Mouse (Mus musculus): ENCODE measurements at regions not wholly inside any gene's neighbourhood (a gene's known extent, or its start where the extent isn't known, plus 50 kb on each side); places are given as distances from the start of the nearest gene placed in this dataset.

DNA sequence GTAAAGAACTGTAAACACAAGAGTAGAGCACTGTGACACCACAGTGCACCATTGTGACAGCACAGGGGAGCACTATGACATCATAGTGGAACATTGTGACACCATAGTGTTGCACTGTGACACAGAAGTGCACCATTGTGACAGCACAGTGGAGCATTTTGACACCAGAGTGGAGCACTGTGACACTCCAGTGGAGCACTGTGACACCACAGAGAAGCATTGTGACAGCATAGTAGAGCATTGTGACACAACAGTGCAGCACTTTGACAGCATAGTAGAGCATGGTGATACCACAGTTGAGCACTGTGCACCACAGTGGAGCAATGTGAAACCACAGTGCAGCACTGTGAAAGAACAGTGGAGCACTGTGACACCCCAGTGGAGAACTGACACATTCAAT lies 2750.4 kb upstream of the Gm8797 start:
- Histone ChIP-seq H3K27me3 (ENCODE audit: control insufficient read depth, insufficient read depth, low read length, poor library complexity, severe bottlenecking) (no peaks in the 10 kb centered on the region), H3K36me3 (ENCODE audit: control insufficient read depth, insufficient read depth, low read length, poor library complexity, severe bottlenecking) (no peaks in the 10 kb centered on the region)
- DNase-seq (ENCODE audit: low read depth, low spot score): peak; percentile 54

DNA sequence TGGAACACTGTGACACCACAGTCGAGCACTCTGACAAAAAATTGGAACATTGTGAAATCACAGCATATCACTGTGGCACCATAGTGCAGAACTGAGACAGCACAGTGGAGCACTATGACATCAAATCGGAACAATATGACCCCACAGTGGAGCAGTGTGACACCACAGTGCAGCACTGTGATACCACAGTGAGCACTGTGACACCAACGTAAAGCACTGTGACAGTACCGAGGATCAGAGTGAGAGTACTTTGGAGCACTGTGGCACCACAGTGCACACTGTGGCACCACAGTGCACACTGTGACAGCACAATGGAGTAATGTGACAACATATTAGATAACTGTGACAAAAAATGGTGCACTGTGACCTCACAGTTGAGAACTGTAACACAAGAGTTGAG lies 2749.4 kb upstream of the Gm8797 start:
- no peaks in the 10 kb centered on the region for H3K36me3 ChIP-seq (ENCODE audit: control insufficient read depth, insufficient read depth, low read length, poor library complexity, severe bottlenecking)
- no peak for DNase-seq (ENCODE audit: low read depth, low spot score)
- H3K27me3 ChIP-seq (ENCODE audit: control insufficient read depth, insufficient read depth, low read length, poor library complexity, severe bottlenecking): no peaks in the 10 kb centered on the region

- no peak for DNase-seq (ENCODE audit: low read depth, low spot score)
- H3K27me3 ChIP-seq (ENCODE audit: control insufficient read depth, insufficient read depth, low read length, poor library complexity, severe bottlenecking): no peaks in the 10 kb centered on the region
- no peaks in the 10 kb centered on the region for H3K36me3 ChIP-seq (ENCODE audit: control insufficient read depth, insufficient read depth, low read length, poor library complexity, severe bottlenecking)
These were observed 2749.0 kb upstream of the Gm8797 start for GRCm38 (mm10) chr3:3001639-3002038.

- DNase-seq (ENCODE audit: low read depth, low spot score): no peak
- Histone ChIP-seq H3K27me3 (ENCODE audit: control insufficient read depth, insufficient read depth, low read length, poor library complexity, severe bottlenecking) (no peaks in the 10 kb centered on the region), H3K36me3 (ENCODE audit: control insufficient read depth, insufficient read depth, low read length, poor library complexity, severe bottlenecking) (no peaks in the 10 kb centered on the region)
These were observed 2747.2 kb upstream of the Gm8797 start for GRCm38 (mm10) chr3:3003425-3003824.

DNA sequence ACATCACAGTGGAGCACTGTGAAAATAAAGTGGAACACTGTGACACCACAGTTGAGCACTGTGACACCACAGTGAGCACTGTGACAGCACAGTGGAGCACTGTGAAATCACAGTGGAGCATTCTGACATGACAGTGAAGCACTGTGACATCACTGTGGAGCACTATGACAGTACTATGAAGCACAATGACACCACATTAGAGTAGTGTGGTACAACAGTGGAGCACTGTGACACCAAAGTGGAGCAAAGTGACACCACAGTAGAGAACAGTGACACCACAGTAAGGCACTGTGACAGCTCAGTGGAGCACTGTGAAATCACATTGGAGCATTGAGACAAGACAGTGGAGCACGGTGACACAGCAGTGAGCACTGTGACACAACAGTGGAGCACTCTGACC lies 2739.5 kb upstream of the Gm8797 start:
- DNase-seq (ENCODE audit: low read depth, low spot score): no peak
- H3K27me3 ChIP-seq (ENCODE audit: control insufficient read depth, insufficient read depth, low read length, poor library complexity, severe bottlenecking): no peaks in the 10 kb centered on the region
- H3K36me3 ChIP-seq (ENCODE audit: control insufficient read depth, insufficient read depth, low read length, poor library complexity, severe bottlenecking): no peaks in the 10 kb centered on the region

- Histone ChIP-seq H3K36me3 (ENCODE audit: control insufficient read depth, insufficient read depth, low read length, poor library complexity, severe bottlenecking) (no peaks in the 10 kb centered on the region), H3K27me3 (ENCODE audit: control insufficient read depth, insufficient read depth, low read length, poor library complexity, severe bottlenecking) (no peaks in the 10 kb centered on the region)
- no peak for DNase-seq (ENCODE audit: low read depth, low spot score)
These were observed 2737.7 kb upstream of the Gm8797 start for GRCm38 (mm10) chr3:3012951-3013350.

DNA sequence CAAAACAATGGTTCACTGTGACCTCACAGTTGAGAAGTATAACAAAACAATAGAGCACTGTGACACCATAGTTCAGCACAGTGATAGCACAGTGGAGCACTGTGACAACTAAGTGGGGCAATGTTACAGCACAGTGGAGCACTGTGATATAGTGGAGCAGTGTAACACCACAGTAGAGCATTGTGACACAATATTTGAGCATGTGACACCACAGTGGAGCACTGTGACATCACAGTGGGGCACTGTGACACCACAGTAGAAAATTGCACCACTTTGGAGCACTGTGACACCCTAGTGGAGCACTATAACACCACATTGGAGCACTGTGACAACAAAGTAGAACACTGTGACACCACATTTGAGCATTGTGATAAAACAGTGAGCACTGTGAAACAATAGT lies 2735.6 kb upstream of the Gm8797 start:
- H3K36me3 ChIP-seq (ENCODE audit: control insufficient read depth, insufficient read depth, low read length, poor library complexity, severe bottlenecking): no peaks in the 10 kb centered on the region
- peak; percentile 23 for DNase-seq (ENCODE audit: low read depth, low spot score)
- H3K27me3 ChIP-seq (ENCODE audit: control insufficient read depth, insufficient read depth, low read length, poor library complexity, severe bottlenecking): no peaks in the 10 kb centered on the region

DNA sequence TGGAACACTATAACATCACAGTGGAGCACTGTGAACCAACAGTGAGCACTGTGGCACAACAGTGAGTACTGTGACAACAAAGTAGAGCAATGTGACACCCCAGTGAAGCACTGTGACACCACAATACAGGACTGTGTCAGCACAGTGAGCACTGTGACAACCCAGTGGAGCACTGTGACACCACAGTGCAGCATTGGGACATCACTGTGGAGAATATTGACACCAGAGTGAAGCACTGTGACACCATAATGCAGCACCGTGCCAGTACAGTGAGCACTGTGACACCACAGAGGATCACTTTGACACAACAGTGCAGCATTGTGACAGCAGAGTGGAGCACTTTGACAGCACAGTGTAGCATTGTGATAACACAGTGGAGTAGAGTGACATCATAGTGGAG lies 2734.0 kb upstream of the Gm8797 start:
- Histone ChIP-seq H3K36me3 (ENCODE audit: control insufficient read depth, insufficient read depth, low read length, poor library complexity, severe bottlenecking) (no peaks in the 10 kb centered on the region), H3K27me3 (ENCODE audit: control insufficient read depth, insufficient read depth, low read length, poor library complexity, severe bottlenecking) (no peaks in the 10 kb centered on the region)
- no peak for DNase-seq (ENCODE audit: low read depth, low spot score)

- no peaks in the 10 kb centered on the region for H3K36me3 ChIP-seq (ENCODE audit: control insufficient read depth, insufficient read depth, low read length, poor library complexity, severe bottlenecking)
- no peak for DNase-seq (ENCODE audit: low read depth, low spot score)
These were observed 2717.8 kb upstream of the Gm8797 start for GRCm38 (mm10) chr3:3032793-3033192.

More at GRCm38 (mm10) chr3:3032793-3033192, 2717.8 kb upstream of the Gm8797 start:
- H3K27me3 ChIP-seq (ENCODE audit: control insufficient read depth, insufficient read depth, low read length, poor library complexity, severe bottlenecking): no peaks in the 10 kb centered on the region

Measured in splenic B cell, adult 2 months (primary cell).